Mouse (Mus musculus): Measurements from ENCODE around the gene Dnlz. TPM values are rescaled to one million over a fixed set of nuclear protein-coding genes. Genes with fewer than 3 reads are reported as not detected.

Dnlz gene
- polyA plus RNA-seq, 1 experiment from 2014 or later: 31.0 TPM

Other genes with a start within 250 kb of the Dnlz start
- 2.8 and 4.0 TPM in 2 replicates for gene Nacc2, start 228.9 kb downstream of the Dnlz start, polyA plus RNA-seq (2014; fragmentation: Nextera tagmentation; extraction: Ambion mirVana)
- gene Lhx3, start 143.8 kb downstream of the Dnlz start, polyA plus RNA-seq (2014; fragmentation: Nextera tagmentation; extraction: Ambion mirVana): 0.09 TPM in 1 of 2 replicates, not detected in the other
- gene Qsox2, start 114.6 kb downstream of the Dnlz start, polyA plus RNA-seq (2014; fragmentation: Nextera tagmentation; extraction: Ambion mirVana): 12.0 and 13.9 TPM in 2 replicates
- not detected in 2 replicates for gene Ccdc187, start 57.6 kb downstream of the Dnlz start, polyA plus RNA-seq (2014; fragmentation: Nextera tagmentation; extraction: Ambion mirVana)
- gene Gpsm1, start 36.6 kb downstream of the Dnlz start, polyA plus RNA-seq (2014; fragmentation: Nextera tagmentation; extraction: Ambion mirVana): 37.4 and 47.1 TPM in 2 replicates
- gene Card9, start 8.8 kb upstream of the Dnlz start, polyA plus RNA-seq (2014; fragmentation: Nextera tagmentation; extraction: Ambion mirVana): 1.0 and 1.1 TPM in 2 replicates
- 25.3 and 31.2 TPM in 2 replicates for gene Snapc4, start 28.5 kb upstream of the Dnlz start, polyA plus RNA-seq (2014; fragmentation: Nextera tagmentation; extraction: Ambion mirVana)
- 128 and 132 TPM in 2 replicates for gene Entr1, start 37.2 kb upstream of the Dnlz start, polyA plus RNA-seq (2014; fragmentation: Nextera tagmentation; extraction: Ambion mirVana)
- gene Pmpca, start 37.2 kb upstream of the Dnlz start, polyA plus RNA-seq (2014; fragmentation: Nextera tagmentation; extraction: Ambion mirVana): 99.8 and 111 TPM in 2 replicates
- 24.4 and 28.5 TPM in 2 replicates for gene Inpp5e, start 57.1 kb upstream of the Dnlz start, polyA plus RNA-seq (2014; fragmentation: Nextera tagmentation; extraction: Ambion mirVana)
- gene Sec16a, start 93.1 kb upstream of the Dnlz start, polyA plus RNA-seq (2014; fragmentation: Nextera tagmentation; extraction: Ambion mirVana): 36.3 and 40.9 TPM in 2 replicates
- 14.5 and 15.0 TPM in 2 replicates for gene Notch1, start 164.6 kb upstream of the Dnlz start, polyA plus RNA-seq (2014; fragmentation: Nextera tagmentation; extraction: Ambion mirVana)
- 68.1 and 72.2 TPM in 2 replicates for gene Egfl7, start 227.9 kb upstream of the Dnlz start, polyA plus RNA-seq (2014; fragmentation: Nextera tagmentation; extraction: Ambion mirVana)
- gene Gm20532, start 234.5 kb upstream of the Dnlz start, polyA plus RNA-seq (2014; fragmentation: Nextera tagmentation; extraction: Ambion mirVana): 0.27 TPM in 1 of 2 replicates, not detected in the other